Mouse (Mus musculus): Measurements from ENCODE around the gene Crim1.

DNA sequence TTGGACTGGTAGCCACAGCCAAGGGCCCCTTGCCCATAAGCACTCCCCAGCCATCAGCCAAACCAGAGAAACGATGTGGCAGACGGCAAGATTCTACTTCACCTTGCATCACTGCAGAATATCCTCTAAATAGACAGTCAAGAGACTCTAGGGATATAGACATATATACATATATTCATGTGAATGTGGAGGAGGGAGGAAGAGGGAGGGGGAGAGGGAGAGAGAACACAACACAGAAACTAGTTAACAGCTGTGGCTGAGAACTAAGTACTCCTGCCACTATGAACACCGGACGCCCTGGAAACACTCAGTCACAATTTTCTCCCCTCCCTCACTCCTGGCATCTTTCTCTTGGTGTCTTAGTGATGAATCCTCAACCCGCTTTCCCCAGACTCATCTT lies 189.5 kb downstream of the Crim1 start:
- TF ChIP-seq CTCF (IDR thresholded peaks at IDR 0.05; ENCODE audit: control insufficient read depth, insufficient read depth, low read length) (no peak), POLR2A (IDR thresholded peaks at IDR 0.05; ENCODE audit: borderline replicate concordance, control insufficient read depth, low read depth, low read length) (no peak)
